Mouse (Mus musculus) kidney, postnatal 0 days (tissue): ENCODE data around the gene Top1. TPM values are rescaled to one million over a fixed set of nuclear protein-coding genes. Genes with fewer than 3 reads are reported as not detected.

ENCODE experiments used
- ATAC-seq: fragments of 200-750 bp; cut with Nextera tagmentation; replicated peaks from 2 replicates; pipeline ENCODE4 v1.8.0; 2017; ENCODE audit warnings: low read depth, moderate number of reproducible peaks, moderate TSS enrichment, moderate library complexity; ENCODE audit not compliant: low FRiP score
- DNase-seq: peaks from one replicate; pipeline ENCODE4 v3.0.0-alpha.2; 2016; ENCODE audit warnings: low spot score
- H3K27ac ChIP-seq: fragments of 300-500 bp; sonication (generic); 2 replicates; pipeline ENCODE4 v1.5.1; 2014; ENCODE audit warnings: mild to moderate bottlenecking
- H3K27me3 ChIP-seq: fragments of 300-500 bp; sonication (generic); 2 replicates; pipeline ENCODE4 v1.6.1; 2014; ENCODE audit warnings: low read length, mixed read lengths; ENCODE audit not compliant: insufficient read depth
- H3K36me3 ChIP-seq: fragments of 300-500 bp; sonication (generic); 2 replicates; pipeline ENCODE4 v1.6.1; 2014; ENCODE audit warnings: low read length, mixed read lengths; ENCODE audit not compliant: insufficient read depth
- H3K4me1 ChIP-seq: fragments of 300-500 bp; sonication (generic); replicated peaks from 2 replicates; pipeline ENCODE4 v1.6.1; 2014; ENCODE audit warnings: antibody characterized with exemption, low read length, mixed read lengths; ENCODE audit not compliant: insufficient read depth
- H3K4me2 ChIP-seq: fragments of 300-500 bp; sonication (generic); 2 replicates; pipeline ENCODE4 v1.6.1; 2014; ENCODE audit warnings: mild to moderate bottlenecking, low read length, moderate library complexity, mixed read lengths
- H3K4me3 ChIP-seq: fragments of 300-500 bp; sonication (generic); replicated peaks from 2 replicates; pipeline ENCODE4 v1.5.1; 2014; ENCODE audit warnings: low read depth, low read length
- H3K9ac ChIP-seq: fragments of 300-500 bp; sonication (generic); 2 replicates; pipeline ENCODE4 v1.6.1; 2014; ENCODE audit warnings: low read depth, low read length
- H3K9me3 ChIP-seq: fragments of 300-500 bp; sonication (generic); replicated peaks from 2 replicates; pipeline ENCODE4 v1.6.1; 2016; ENCODE audit warnings: low read length, inconsistent platforms, mixed read lengths
- CTCF ChIP-seq: IDR thresholded peaks from 2 replicates; pipeline ENCODE4 v1.5.1; 2016; ENCODE audit warnings: antibody characterized with exemption, low read depth, mild to moderate bottlenecking, moderate library complexity
- WGBS: fragments of 180-500 bp; shearing (Covaris S2); extraction: QIAGEN DNeasy Blood & Tissue Kit; methylation state at CpG from one replicate; pipeline ENCODE4 v1.1.7; 2014; 5-methylcytosine and 5-hydroxymethylcytosine counted together
- polyA plus RNA-seq: library from polyadenylated mRNA; unstranded; fragments of >200 nt; fragmentation: Nextera tagmentation; extraction: Ambion mirVana; gene quantifications from 2 replicates; pipeline ENCODE4 v1.2.1, GENCODE M21; 2015

Top1 gene
- polyA plus RNA-seq, 1 experiment from 2014 or later: 56.2 TPM

GRCm38 (mm10) chr2:160746637-160747036 lies 100.9 kb downstream of the Top1 start:
- no peaks in the 10 kb centered on the region for H3K9me3 ChIP-seq
- ATAC-seq (no peak), DNase-seq (no peak)
- peak overlapping the region; percentile 31; the same call in 1 of the 2 replicates for H3K27ac ChIP-seq
- TF ChIP-seq CTCF: no peak
- no peak overlapping the region for H3K4me3 ChIP-seq
- H3K4me2 ChIP-seq: no peak overlapping the region
- 94% methylated on average over 5 of the region's 5 CpGs for WGBS
- H3K9ac ChIP-seq: no peak overlapping the region
- H3K27me3 ChIP-seq: no peaks in the 10 kb centered on the region
- H3K36me3 ChIP-seq: peaks cover 37% of the 10 kb centered on the region
- no peaks in the 10 kb centered on the region for H3K4me1 ChIP-seq

GRCm38 (mm10) chr2:160747075-160747474 lies 101.4 kb downstream of the Top1 start:
- Histone ChIP-seq H3K36me3 (peaks cover 41% of the 10 kb centered on the region), H3K9ac (no peak overlapping the region), H3K9me3 (no peaks in the 10 kb centered on the region), H3K4me3 (no peak overlapping the region), H3K4me1 (no peaks in the 10 kb centered on the region), H3K4me2 (no peak overlapping the region), H3K27me3 (no peaks in the 10 kb centered on the region), H3K27ac (0 out of 2 replicates have a peak overlapping the region, but pooled peaks have one; percentile 31)
- WGBS: 88% methylated on average over 10 of the region's 10 CpGs
- DNase-seq (no peak), ATAC-seq (no peak)
- no peak for TF ChIP-seq CTCF

GRCm38 (mm10) chr2:160756583-160757203 lies 111.0 kb downstream of the Top1 start:
- H3K4me3 ChIP-seq: no peak overlapping the region
- no peaks in the 10 kb centered on the region for H3K4me1 ChIP-seq
- DNase-seq (no peak), ATAC-seq (no peak)
- TF ChIP-seq CTCF: no peak
- no peak overlapping the region for H3K9ac ChIP-seq
- H3K27me3 ChIP-seq: no peaks in the 10 kb centered on the region
- H3K4me2 ChIP-seq: no peak overlapping the region
- WGBS: 72% methylated on average over 6 of the region's 6 CpGs
- no peak overlapping the region for H3K27ac ChIP-seq
- H3K9me3 ChIP-seq: no peaks in the 10 kb centered on the region
- H3K36me3 ChIP-seq: peaks cover 88% of the 10 kb centered on the region

GRCm38 (mm10) chr2:160760433-160761184 lies 114.9 kb downstream of the Top1 start:
- Histone ChIP-seq H3K4me1 (no peaks in the 10 kb centered on the region), H3K9ac (no peak overlapping the region), H3K9me3 (no peaks in the 10 kb centered on the region), H3K27ac (no peak overlapping the region), H3K36me3 (peaks cover 73% of the 10 kb centered on the region), H3K4me3 (no peak overlapping the region), H3K27me3 (no peaks in the 10 kb centered on the region), H3K4me2 (no peak overlapping the region)
- ATAC-seq (0 out of 2 replicates have a peak, but pooled peaks have one; percentile 19), DNase-seq (peak; percentile 43)
- 85% methylated on average over 9 of the region's 9 CpGs for WGBS
- peak; percentile 74 for TF ChIP-seq CTCF

- WGBS: 77% methylated on average over 3 of the region's 3 CpGs
- Histone ChIP-seq H3K4me2 (no peak overlapping the region), H3K27me3 (no peaks in the 10 kb centered on the region), H3K27ac (no peak overlapping the region), H3K9ac (no peak overlapping the region), H3K4me3 (no peak overlapping the region), H3K4me1 (no peaks in the 10 kb centered on the region), H3K9me3 (no peaks in the 10 kb centered on the region), H3K36me3 (peaks cover 50% of the 10 kb centered on the region)
- no peak for TF ChIP-seq CTCF
- ATAC-seq (no peak), DNase-seq (no peak)
Observed at GRCm38 (mm10) chr2:160763816-160764215, 118.1 kb downstream of the Top1 start.

GRCm38 (mm10) chr2:160764386-160764785 lies 118.7 kb downstream of the Top1 start:
- WGBS: 88% methylated on average over 2 of the region's 2 CpGs
- H3K27me3 ChIP-seq: no peaks in the 10 kb centered on the region

More at GRCm38 (mm10) chr2:160764386-160764785, 118.7 kb downstream of the Top1 start:
- H3K4me3 ChIP-seq: no peak overlapping the region
- TF ChIP-seq CTCF: no peak
- no peak overlapping the region for H3K9ac ChIP-seq
- H3K27ac ChIP-seq: no peak overlapping the region
- H3K9me3 ChIP-seq: no peaks in the 10 kb centered on the region
- H3K4me2 ChIP-seq: no peak overlapping the region
- DNase-seq: no peak
- H3K36me3 ChIP-seq: peaks cover 48% of the 10 kb centered on the region
- ATAC-seq: no peak
- H3K4me1 ChIP-seq: no peaks in the 10 kb centered on the region
